Mouse (Mus musculus) lung, postnatal 14 days (tissue): Measurements from ENCODE around the gene Cdca5.
A peak's percentile ranks its signal among the peaks of the same experiment; 100 is the strongest.
"Not testable (repeated sequence)": the region's sequence is repeated elsewhere in the genome, so short reads cannot be mapped to it uniquely, and the experiment has no call there.

ENCODE experiments used
- DNase-seq: peaks from one replicate; pipeline ENCODE4 v3.0.0; 2021

Gene Cdca5

GRCm38 (mm10) chr19:6084478-6085248 lies at the start of gene Cdca5, which contains the start of gene Zfpl1:
TSS of gene Cdca5 (plus strand) at chr19:6084983.
TSS of gene Zfpl1 (minus strand) at chr19:6084956.
- DNase-seq, result peak; percentile 95

- no peak for DNase-seq
Observed at GRCm38 (mm10) chr19:6035966-6036585, 48.7 kb upstream of the Cdca5 start.

GRCm38 (mm10) chr19:6037695-6038094 lies 47.1 kb upstream of the Cdca5 start:
- DNase-seq, result no peak

GRCm38 (mm10) chr19:6038326-6038725 lies 46.5 kb upstream of the Cdca5 start:
- DNase-seq, result no peak

- no peak for DNase-seq
Observed at GRCm38 (mm10) chr19:6040002-6040401, 44.8 kb upstream of the Cdca5 start.

GRCm38 (mm10) chr19:6042293-6042692 lies 42.5 kb upstream of the Cdca5 start:
- no peak for DNase-seq

- not testable (repeated sequence) for DNase-seq
Observed at GRCm38 (mm10) chr19:6044102-6044501, 40.7 kb upstream of the Cdca5 start.

- DNase-seq, result no peak
Observed at GRCm38 (mm10) chr19:6045366-6046293, 39.2 kb upstream of the Cdca5 start.

GRCm38 (mm10) chr19:6046294-6047153 lies 38.3 kb upstream of the Cdca5 start, which contains the start of gene Syvn1:
TSS of gene Syvn1 (plus strand) at chr19:6046576.
- DNase-seq, result peak; percentile 88

- DNase-seq, result no peak
Observed at GRCm38 (mm10) chr19:6047154-6047898, 37.5 kb upstream of the Cdca5 start.

- no peak for DNase-seq
Observed at GRCm38 (mm10) chr19:6047899-6048166, 37.0 kb upstream of the Cdca5 start.

- DNase-seq, result no peak
Observed at GRCm38 (mm10) chr19:6048681-6049410, 35.9 kb upstream of the Cdca5 start.

GRCm38 (mm10) chr19:6052516-6052915 lies 32.3 kb upstream of the Cdca5 start:
- no peak for DNase-seq

- DNase-seq, result no peak
Observed at GRCm38 (mm10) chr19:6054296-6054695, 30.5 kb upstream of the Cdca5 start.

- DNase-seq, result no peak
Observed at GRCm38 (mm10) chr19:6056696-6057095, 28.1 kb upstream of the Cdca5 start.

GRCm38 (mm10) chr19:6057313-6058096 lies 27.3 kb upstream of the Cdca5 start, which contains the start of the genes Mrpl49 and Fau:
TSS of gene Mrpl49 (minus strand) at chr19:6057785.
TSS of gene Fau (plus strand) at chr19:6057844.
- peak; percentile 99 for DNase-seq

GRCm38 (mm10) chr19:6058513-6058912 lies 26.3 kb upstream of the Cdca5 start:
- DNase-seq, result no peak

GRCm38 (mm10) chr19:6058966-6059365 lies 25.8 kb upstream of the Cdca5 start:
- no peak for DNase-seq

- peak; percentile 95 for DNase-seq
Observed at GRCm38 (mm10) chr19:6061021-6061533, 23.7 kb upstream of the Cdca5 start, which contains the start of gene Znhit2. TSS of gene Znhit2 (plus strand) at chr19:6061192.
